Mouse (Mus musculus): ENCODE measurements at regions not wholly inside any gene's neighbourhood (a gene's known extent, or its start where the extent isn't known, plus 50 kb on each side); places are given as distances from the start of the nearest gene placed in this dataset.

GRCm38 (mm10) chr8:76309200-76309599, 590.0 kb upstream of the Nr3c2 start:
- no peak overlapping the region for H3K4me3 ChIP-seq (ENCODE audit: low read depth, low read length)
- WGBS, result 87% methylated on average over 3 of the region's 3 CpGs
- ATAC-seq (ENCODE audit: insufficient read depth, low FRiP score, low TSS enrichment) (no peak), DNase-seq (ENCODE audit: low spot score) (no peak)
- H3K4me2 ChIP-seq (ENCODE audit: low read depth), result no peak overlapping the region
- no peaks in the 10 kb centered on the region for H3K9me3 ChIP-seq (ENCODE audit: control insufficient read depth, low read length)
- H3K27ac ChIP-seq (ENCODE audit: low read depth, low read length), result no peak overlapping the region
- H3K4me1 ChIP-seq (ENCODE audit: control insufficient read depth, insufficient read depth, low read length), result no peaks in the 10 kb centered on the region
- H3K9ac ChIP-seq (ENCODE audit: low read length), result no peak overlapping the region
- H3K27me3 ChIP-seq (ENCODE audit: control insufficient read depth, insufficient read depth, low read length), result no peaks in the 10 kb centered on the region
- H3K36me3 ChIP-seq (ENCODE audit: control insufficient read depth, insufficient read depth, low read length), result no peaks in the 10 kb centered on the region

DNA sequence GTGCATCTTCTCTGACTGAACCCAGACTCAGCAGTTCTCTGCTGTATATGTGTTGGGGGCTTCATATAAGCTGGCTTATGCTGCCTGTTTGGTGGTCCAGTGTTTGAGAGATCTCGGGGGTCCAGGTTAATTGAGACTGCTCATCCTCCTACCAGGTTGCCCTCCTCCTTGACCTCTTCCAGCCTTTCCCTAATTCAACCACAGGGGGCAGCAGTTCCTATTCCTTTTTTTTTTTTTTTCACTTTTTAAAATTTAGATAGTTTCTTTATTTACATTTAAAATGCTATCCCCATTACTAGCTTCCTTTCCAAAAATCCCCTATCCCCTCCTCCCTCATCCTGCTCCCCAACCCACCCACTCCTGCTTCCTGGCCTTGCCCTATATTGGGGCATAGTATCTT, 570.7 kb upstream of the Nr3c2 start:
- ATAC-seq (ENCODE audit: insufficient read depth, low FRiP score, low TSS enrichment), result no peak
- 73% methylated on average over 1 of the region's 1 CpGs for WGBS

GRCm38 (mm10) chr8:76343072-76343471, 556.2 kb upstream of the Nr3c2 start:
- no peak for ATAC-seq (ENCODE audit: insufficient read depth, low FRiP score, low TSS enrichment)
- no peak overlapping the region for H3K4me3 ChIP-seq (ENCODE audit: low read depth, low read length)
- WGBS, result 59% methylated on average over 2 of the region's 2 CpGs

More for the DNA sequence above, 570.7 kb upstream of the Nr3c2 start:
- H3K9ac ChIP-seq (ENCODE audit: low read length), result no peak overlapping the region
- H3K4me2 ChIP-seq (ENCODE audit: low read depth), result no peak overlapping the region
- H3K27me3 ChIP-seq (ENCODE audit: control insufficient read depth, insufficient read depth, low read length), result no peaks in the 10 kb centered on the region
- no peaks in the 10 kb centered on the region for H3K9me3 ChIP-seq (ENCODE audit: control insufficient read depth, low read length)
- H3K4me1 ChIP-seq (ENCODE audit: control insufficient read depth, insufficient read depth, low read length), result no peaks in the 10 kb centered on the region
- DNase-seq (ENCODE audit: low spot score), result no peak
- H3K4me3 ChIP-seq (ENCODE audit: low read depth, low read length), result no peak overlapping the region
- H3K36me3 ChIP-seq (ENCODE audit: control insufficient read depth, insufficient read depth, low read length), result no peaks in the 10 kb centered on the region
- H3K27ac ChIP-seq (ENCODE audit: low read depth, low read length), result no peak overlapping the region

GRCm38 (mm10) chr8:76346150-76346549, 553.1 kb upstream of the Nr3c2 start:
- Histone ChIP-seq H3K4me2 (ENCODE audit: low read depth) (no peak overlapping the region), H3K9me3 (ENCODE audit: control insufficient read depth, low read length) (no peaks in the 10 kb centered on the region), H3K9ac (ENCODE audit: low read length) (no peak overlapping the region), H3K4me3 (ENCODE audit: low read depth, low read length) (no peak overlapping the region), H3K27ac (ENCODE audit: low read depth, low read length) (no peak overlapping the region), H3K36me3 (ENCODE audit: control insufficient read depth, insufficient read depth, low read length) (no peaks in the 10 kb centered on the region), H3K4me1 (ENCODE audit: control insufficient read depth, insufficient read depth, low read length) (no peaks in the 10 kb centered on the region), H3K27me3 (ENCODE audit: control insufficient read depth, insufficient read depth, low read length) (no peaks in the 10 kb centered on the region)
- ATAC-seq (ENCODE audit: insufficient read depth, low FRiP score, low TSS enrichment), result no peak
- WGBS, result 89% methylated on average over 4 of the region's 4 CpGs
- DNase-seq (ENCODE audit: low spot score), result no peak

More at GRCm38 (mm10) chr8:76343072-76343471, 556.2 kb upstream of the Nr3c2 start:
- Histone ChIP-seq H3K9me3 (ENCODE audit: control insufficient read depth, low read length) (no peaks in the 10 kb centered on the region), H3K27me3 (ENCODE audit: control insufficient read depth, insufficient read depth, low read length) (no peaks in the 10 kb centered on the region), H3K4me2 (ENCODE audit: low read depth) (no peak overlapping the region), H3K4me1 (ENCODE audit: control insufficient read depth, insufficient read depth, low read length) (no peaks in the 10 kb centered on the region), H3K36me3 (ENCODE audit: control insufficient read depth, insufficient read depth, low read length) (no peaks in the 10 kb centered on the region), H3K9ac (ENCODE audit: low read length) (no peak overlapping the region), H3K27ac (ENCODE audit: low read depth, low read length) (no peak overlapping the region)
- no peak for DNase-seq (ENCODE audit: low spot score)

DNA sequence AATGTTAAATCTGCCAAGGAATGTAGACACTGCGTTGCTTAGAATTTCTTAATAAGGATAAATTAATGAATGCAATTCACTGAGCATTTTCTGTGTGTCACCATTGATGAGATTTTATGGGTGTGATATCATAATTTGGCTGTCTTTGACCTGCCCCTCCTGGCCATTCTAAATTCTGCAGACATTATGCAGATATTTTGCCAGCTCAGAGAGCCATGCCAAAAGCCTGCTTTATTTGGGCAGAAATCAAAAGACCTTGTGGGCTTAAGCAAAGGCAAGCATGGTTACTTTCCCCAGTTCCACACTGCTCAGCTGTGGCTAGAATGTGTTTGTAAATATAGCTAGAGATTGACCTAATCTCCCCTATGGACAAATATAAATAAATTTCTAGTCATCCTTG, 552.4 kb upstream of the Nr3c2 start:
- no peaks in the 10 kb centered on the region for H3K27me3 ChIP-seq (ENCODE audit: control insufficient read depth, insufficient read depth, low read length)
- H3K9me3 ChIP-seq (ENCODE audit: control insufficient read depth, low read length), result no peaks in the 10 kb centered on the region
- H3K9ac ChIP-seq (ENCODE audit: low read length), result no peak overlapping the region
- WGBS, result 98% methylated on average over 1 of the region's 1 CpGs
- ATAC-seq (ENCODE audit: insufficient read depth, low FRiP score, low TSS enrichment) (no peak), DNase-seq (ENCODE audit: low spot score) (no peak)
- no peaks in the 10 kb centered on the region for H3K36me3 ChIP-seq (ENCODE audit: control insufficient read depth, insufficient read depth, low read length)
- no peaks in the 10 kb centered on the region for H3K4me1 ChIP-seq (ENCODE audit: control insufficient read depth, insufficient read depth, low read length)
- H3K27ac ChIP-seq (ENCODE audit: low read depth, low read length), result no peak overlapping the region
- H3K4me3 ChIP-seq (ENCODE audit: low read depth, low read length), result no peak overlapping the region
- H3K4me2 ChIP-seq (ENCODE audit: low read depth), result no peak overlapping the region

DNA sequence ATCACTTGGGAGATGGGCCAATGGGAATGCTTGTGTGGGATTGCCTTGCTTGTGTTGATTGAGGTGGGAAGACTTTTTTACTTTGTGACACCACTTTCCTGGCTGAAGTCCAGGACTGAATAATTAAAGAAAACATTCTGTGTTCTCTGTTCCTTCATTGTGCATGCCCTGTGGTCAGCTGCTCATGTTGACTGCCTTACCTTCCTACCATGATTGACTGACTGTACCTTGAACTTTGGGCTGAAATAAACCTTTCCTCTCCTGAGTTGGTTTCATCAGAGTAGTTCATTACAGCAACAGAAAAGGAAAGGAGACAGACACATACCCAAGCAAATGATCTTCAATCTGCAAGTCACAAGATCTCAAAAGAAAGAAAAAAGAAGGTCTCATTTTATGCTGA, 524.9 kb upstream of the Nr3c2 start:
- no peaks in the 10 kb centered on the region for H3K27me3 ChIP-seq (ENCODE audit: control insufficient read depth, insufficient read depth, low read length)
- H3K9me3 ChIP-seq (ENCODE audit: control insufficient read depth, low read length), result no peaks in the 10 kb centered on the region
- DNase-seq (ENCODE audit: low spot score) (no peak), ATAC-seq (ENCODE audit: insufficient read depth, low FRiP score, low TSS enrichment) (no peak)
- H3K4me1 ChIP-seq (ENCODE audit: control insufficient read depth, insufficient read depth, low read length), result no peaks in the 10 kb centered on the region
- no peaks in the 10 kb centered on the region for H3K36me3 ChIP-seq (ENCODE audit: control insufficient read depth, insufficient read depth, low read length)
- H3K4me2 ChIP-seq (ENCODE audit: low read depth), result no peak overlapping the region
- H3K27ac ChIP-seq (ENCODE audit: low read depth, low read length), result no peak overlapping the region
- H3K9ac ChIP-seq (ENCODE audit: low read length), result no peak overlapping the region
- no peak overlapping the region for H3K4me3 ChIP-seq (ENCODE audit: low read depth, low read length)

GRCm38 (mm10) chr8:76377711-76378110, 521.5 kb upstream of the Nr3c2 start:
- DNase-seq (ENCODE audit: low spot score) (no peak), ATAC-seq (ENCODE audit: insufficient read depth, low FRiP score, low TSS enrichment) (no peak)
- H3K4me1 ChIP-seq (ENCODE audit: control insufficient read depth, insufficient read depth, low read length), result no peaks in the 10 kb centered on the region
- H3K4me2 ChIP-seq (ENCODE audit: low read depth), result no peak overlapping the region
- WGBS, result 94% methylated on average over 6 of the region's 6 CpGs
- H3K27me3 ChIP-seq (ENCODE audit: control insufficient read depth, insufficient read depth, low read length), result no peaks in the 10 kb centered on the region
- H3K4me3 ChIP-seq (ENCODE audit: low read depth, low read length), result no peak overlapping the region
- no peaks in the 10 kb centered on the region for H3K9me3 ChIP-seq (ENCODE audit: control insufficient read depth, low read length)
- H3K36me3 ChIP-seq (ENCODE audit: control insufficient read depth, insufficient read depth, low read length), result no peaks in the 10 kb centered on the region
- no peak overlapping the region for H3K9ac ChIP-seq (ENCODE audit: low read length)
- H3K27ac ChIP-seq (ENCODE audit: low read depth, low read length), result no peak overlapping the region

DNA sequence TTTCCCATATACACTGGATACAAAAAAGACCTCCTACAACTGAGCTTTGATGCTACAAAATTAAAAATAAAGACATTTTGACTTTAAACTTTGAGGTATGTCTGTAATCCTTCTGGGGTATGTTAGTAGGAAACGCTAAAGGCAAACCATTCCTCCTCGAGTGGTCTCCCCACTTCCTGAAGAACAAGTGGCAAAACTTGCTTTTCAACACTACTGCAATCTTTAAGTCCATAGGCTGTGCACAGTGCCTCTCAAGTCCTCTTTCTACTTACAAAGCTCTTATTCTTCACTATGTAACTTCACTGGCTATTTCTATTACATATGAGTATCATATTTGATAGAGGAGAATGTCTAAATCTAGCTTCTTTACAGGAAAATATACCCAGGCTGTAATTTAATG, 517.6 kb upstream of the Nr3c2 start:
- DNase-seq (ENCODE audit: low spot score) (no peak), ATAC-seq (ENCODE audit: insufficient read depth, low FRiP score, low TSS enrichment) (no peak)
- Histone ChIP-seq H3K36me3 (ENCODE audit: control insufficient read depth, insufficient read depth, low read length) (no peaks in the 10 kb centered on the region), H3K27me3 (ENCODE audit: control insufficient read depth, insufficient read depth, low read length) (no peaks in the 10 kb centered on the region), H3K9ac (ENCODE audit: low read length) (no peak overlapping the region), H3K4me3 (ENCODE audit: low read depth, low read length) (no peak overlapping the region), H3K9me3 (ENCODE audit: control insufficient read depth, low read length) (no peaks in the 10 kb centered on the region), H3K4me2 (ENCODE audit: low read depth) (no peak overlapping the region), H3K27ac (ENCODE audit: low read depth, low read length) (no peak overlapping the region), H3K4me1 (ENCODE audit: control insufficient read depth, insufficient read depth, low read length) (no peaks in the 10 kb centered on the region)
- WGBS, result 81% methylated on average over 2 of the region's 2 CpGs

- H3K4me3 ChIP-seq (ENCODE audit: low read depth, low read length), result no peak overlapping the region
- H3K4me2 ChIP-seq (ENCODE audit: low read depth), result no peak overlapping the region
- H3K4me1 ChIP-seq (ENCODE audit: control insufficient read depth, insufficient read depth, low read length), result no peaks in the 10 kb centered on the region
- H3K9me3 ChIP-seq (ENCODE audit: control insufficient read depth, low read length), result no peaks in the 10 kb centered on the region
- H3K9ac ChIP-seq (ENCODE audit: low read length), result no peak overlapping the region
- DNase-seq (ENCODE audit: low spot score), result no peak
- 74% methylated on average over 5 of the region's 5 CpGs for WGBS
- H3K27ac ChIP-seq (ENCODE audit: low read depth, low read length), result no peak overlapping the region
- ATAC-seq (ENCODE audit: insufficient read depth, low FRiP score, low TSS enrichment), result no peak
- H3K27me3 ChIP-seq (ENCODE audit: control insufficient read depth, insufficient read depth, low read length), result no peaks in the 10 kb centered on the region
- H3K36me3 ChIP-seq (ENCODE audit: control insufficient read depth, insufficient read depth, low read length), result no peaks in the 10 kb centered on the region
These were observed 515.5 kb upstream of the Nr3c2 start for GRCm38 (mm10) chr8:76383583-76384281.
